Mouse (Mus musculus) limb, embryonic 14.5 days (tissue): ENCODE results near the gene Zmat5. TPM values are rescaled to one million over a fixed set of nuclear protein-coding genes. Genes with fewer than 3 reads are reported as not detected.
A peak's percentile ranks its signal among the peaks of the same experiment; 100 is the strongest.

Source experiments
- ATAC-seq: fragments of 200-750 bp; cut with Nextera tagmentation; 2 replicates; pipeline ENCODE4 v1.8.0; 2017; ENCODE audit warnings: low read depth, moderate number of reproducible peaks, moderate TSS enrichment; ENCODE audit not compliant: low FRiP score
- DNase-seq: peaks from one replicate; pipeline ENCODE4 v3.0.0-alpha.2; 2015; ENCODE audit warnings: low spot score
- H3K27ac ChIP-seq: fragments of 300-500 bp; sonication (generic); replicated peaks from 2 replicates; pipeline ENCODE4 v1.5.1; 2014; ENCODE audit warnings: low read depth, mild to moderate bottlenecking, low read length, moderate library complexity, mixed read lengths
- H3K27me3 ChIP-seq: fragments of 300-500 bp; sonication (generic); 2 replicates; pipeline ENCODE4 v1.6.1; 2014; ENCODE audit warnings: low read length, mixed read lengths; ENCODE audit not compliant: control insufficient read depth, insufficient read depth
- H3K36me3 ChIP-seq: fragments of 300-500 bp; sonication (generic); 2 replicates; pipeline ENCODE4 v1.6.1; 2014; ENCODE audit warnings: mild to moderate bottlenecking, low read length, moderate library complexity, mixed read lengths; ENCODE audit not compliant: control insufficient read depth, insufficient read depth
- H3K4me1 ChIP-seq: fragments of 300-500 bp; sonication (generic); 2 replicates; pipeline ENCODE4 v1.6.1; 2014; ENCODE audit warnings: antibody characterized with exemption, low read length, mixed read lengths; ENCODE audit not compliant: control insufficient read depth, insufficient read depth
- H3K4me2 ChIP-seq: fragments of 300-500 bp; sonication (generic); replicated peaks from 2 replicates; pipeline ENCODE4 v1.6.1; 2014; ENCODE audit warnings: low read depth, mild to moderate bottlenecking, low read length, moderate library complexity; ENCODE audit not compliant: severe bottlenecking
- H3K4me3 ChIP-seq: fragments of 300-500 bp; sonication (generic); replicated peaks from 2 replicates; pipeline ENCODE4 v1.5.1; 2014; ENCODE audit warnings: low read length
- H3K9ac ChIP-seq: fragments of 300-500 bp; sonication (generic); 2 replicates; pipeline ENCODE4 v1.6.1; 2014; ENCODE audit warnings: mild to moderate bottlenecking, low read depth, low read length, moderate library complexity; ENCODE audit not compliant: severe bottlenecking
- H3K9me3 ChIP-seq: fragments of 300-500 bp; sonication (generic); 2 replicates; pipeline ENCODE4 v1.6.1; 2016; ENCODE audit warnings: low read length; ENCODE audit not compliant: control insufficient read depth
- POLR2A ChIP-seq: fragments of 200-500 bp; IDR thresholded peaks from 2 replicates; pipeline ENCODE4 v1.8.0; 2012; ENCODE audit warnings: inconsistent platforms, mild to moderate bottlenecking, moderate library complexity, borderline replicate concordance; ENCODE audit not compliant: insufficient read depth, insufficient read length; ENCODE audit errors: extremely low read depth
- WGBS: fragments of 180-500 bp; shearing (Covaris S2); extraction: QIAGEN DNeasy Blood & Tissue Kit; methylation state at CpG from one replicate; pipeline ENCODE4 v1.1.7; 2014; 5-methylcytosine and 5-hydroxymethylcytosine counted together
- polyA plus RNA-seq, 2 experiments: library from polyadenylated mRNA; depleted of rRNA in 1 of 2; stranded (reverse) in 1 of 2; unstranded in 1 of 2; fragments of >200 nt; fragmentation: Nextera tagmentation in 1 of 2; extraction: Ambion mirVana in 1 of 2; gene quantifications; 2 replicates each; pipeline versions ENCODE4 v1.2.1 to v1.2.3; 2012 to 2014

Zmat5 gene
- polyA plus RNA-seq, 2 experiments: 42.1 to 56.4 TPM

GRCm38 (mm10) chr11:4688632-4689380 lies 15.7 kb upstream of the Zmat5 start:
- WGBS: 56% methylated on average over 11 of the region's 11 CpGs
- ATAC-seq (no peak), DNase-seq (no peak)
- H3K9ac ChIP-seq: no peak overlapping the region
- H3K4me2 ChIP-seq: no peak overlapping the region
- no peaks in the 10 kb centered on the region for H3K27me3 ChIP-seq
- no peak for TF ChIP-seq POLR2A
- no peaks in the 10 kb centered on the region for H3K4me1 ChIP-seq
- no peaks in the 10 kb centered on the region for H3K9me3 ChIP-seq
- peaks cover 7% of the 10 kb centered on the region; the same call in 1 of the 2 replicates for H3K36me3 ChIP-seq
- no peak overlapping the region for H3K4me3 ChIP-seq
- no peak overlapping the region for H3K27ac ChIP-seq

GRCm38 (mm10) chr11:4690353-4690752 lies 14.1 kb upstream of the Zmat5 start:
- no peak overlapping the region for H3K4me3 ChIP-seq
- H3K9ac ChIP-seq: no peak overlapping the region
- 78% methylated on average over 7 of the region's 7 CpGs for WGBS
- H3K9me3 ChIP-seq: no peaks in the 10 kb centered on the region
- no peaks in the 10 kb centered on the region for H3K27me3 ChIP-seq
- H3K36me3 ChIP-seq: no peaks in the 10 kb centered on the region
- no peak for TF ChIP-seq POLR2A
- ATAC-seq (no peak), DNase-seq (no peak)
- H3K4me1 ChIP-seq: no peaks in the 10 kb centered on the region
- no peak overlapping the region for H3K27ac ChIP-seq
- no peak overlapping the region for H3K4me2 ChIP-seq

- Histone ChIP-seq H3K9me3 (no peaks in the 10 kb centered on the region), H3K36me3 (no peaks in the 10 kb centered on the region), H3K4me3 (no peak overlapping the region), H3K27me3 (no peaks in the 10 kb centered on the region), H3K27ac (no peak overlapping the region), H3K4me1 (no peaks in the 10 kb centered on the region), H3K4me2 (no peak overlapping the region), H3K9ac (no peak overlapping the region)
- no peak for TF ChIP-seq POLR2A
- no peak for ATAC-seq
- WGBS: 64% methylated on average over 10 of the region's 10 CpGs
- DNase-seq: no peak
Measured at GRCm38 (mm10) chr11:4691213-4691612, 13.3 kb upstream of the Zmat5 start.

- H3K4me2 ChIP-seq: no peak overlapping the region
- TF ChIP-seq POLR2A: no peak
- H3K27me3 ChIP-seq: no peaks in the 10 kb centered on the region
- no peaks in the 10 kb centered on the region for H3K9me3 ChIP-seq
- no peak overlapping the region for H3K9ac ChIP-seq
- WGBS: 91% methylated on average over 11 of the region's 11 CpGs
- ATAC-seq (no peak), DNase-seq (no peak)
- no peak overlapping the region for H3K27ac ChIP-seq
- no peaks in the 10 kb centered on the region for H3K4me1 ChIP-seq
- no peak overlapping the region for H3K4me3 ChIP-seq
- no peaks in the 10 kb centered on the region for H3K36me3 ChIP-seq
Measured at GRCm38 (mm10) chr11:4692162-4692561, 12.3 kb upstream of the Zmat5 start.

GRCm38 (mm10) chr11:4697043-4697983 lies 7.2 kb upstream of the Zmat5 start:
- Histone ChIP-seq H3K4me2 (no peak overlapping the region), H3K4me3 (no peak overlapping the region), H3K27me3 (no peaks in the 10 kb centered on the region), H3K27ac (no peak overlapping the region), H3K9ac (no peak overlapping the region), H3K4me1 (no peaks in the 10 kb centered on the region), H3K36me3 (peaks cover 19% of the 10 kb centered on the region), H3K9me3 (no peaks in the 10 kb centered on the region)
- WGBS: 46% methylated on average over 7 of the region's 7 CpGs
- no peak for TF ChIP-seq POLR2A
- ATAC-seq (no peak), DNase-seq (peak; percentile 47)
